Mouse (Mus musculus) spleen, adult 12 weeks (tissue): ENCODE results near the gene Exph5.

Experiments used
- DNase-seq: peaks from one replicate; pipeline ENCODE4 v3.0.0; 2022; ENCODE audit warnings: low spot score

Gene Exph5

GRCm38 (mm10) chr9:53321683-53322082, 20.2 kb downstream of the Exph5 start:
- DNase-seq: no peak

GRCm38 (mm10) chr9:53323419-53324251, 22.2 kb downstream of the Exph5 start:
- no peak for DNase-seq

- no peak for DNase-seq
Measured at GRCm38 (mm10) chr9:53325363-53326090, 24.1 kb downstream of the Exph5 start.

GRCm38 (mm10) chr9:53328203-53328602, 26.7 kb downstream of the Exph5 start:
- DNase-seq: no peak

- no peak for DNase-seq
Measured at GRCm38 (mm10) chr9:53329301-53330206, 28.1 kb downstream of the Exph5 start.

GRCm38 (mm10) chr9:53330247-53330646, 28.8 kb downstream of the Exph5 start:
- DNase-seq: no peak

GRCm38 (mm10) chr9:53333436-53333835, 32.0 kb downstream of the Exph5 start:
- no peak for DNase-seq

GRCm38 (mm10) chr9:53335131-53335530, 33.7 kb downstream of the Exph5 start:
- no peak for DNase-seq

GRCm38 (mm10) chr9:53339603-53340002, 38.1 kb downstream of the Exph5 start:
- no peak for DNase-seq

- DNase-seq: no peak
Measured at GRCm38 (mm10) chr9:53340328-53340916, 39.0 kb downstream of the Exph5 start.

GRCm38 (mm10) chr9:53340969-53341368, 39.5 kb downstream of the Exph5 start:
- DNase-seq: no peak

GRCm38 (mm10) chr9:53341981-53342380, 40.5 kb downstream of the Exph5 start:
- DNase-seq: no peak

- no peak for DNase-seq
Measured at GRCm38 (mm10) chr9:53344646-53345432, 43.4 kb downstream of the Exph5 start.

GRCm38 (mm10) chr9:53345728-53346127, 44.3 kb downstream of the Exph5 start:
- no peak for DNase-seq

- no peak for DNase-seq
Measured at GRCm38 (mm10) chr9:53346402-53346801, 44.9 kb downstream of the Exph5 start.

- no peak for DNase-seq
Measured at GRCm38 (mm10) chr9:53349211-53349610, 47.7 kb downstream of the Exph5 start.

- DNase-seq: no peak
Measured at GRCm38 (mm10) chr9:53350331-53350730, 48.9 kb downstream of the Exph5 start.

- no peak for DNase-seq
Measured at GRCm38 (mm10) chr9:53351899-53352298, 50.4 kb downstream of the Exph5 start.

- no peak for DNase-seq
Measured at GRCm38 (mm10) chr9:53353161-53353560, 51.7 kb downstream of the Exph5 start.

- no peak for DNase-seq
Measured at GRCm38 (mm10) chr9:53356219-53357155, 55.0 kb downstream of the Exph5 start.
